In the genomic region with DNA sequence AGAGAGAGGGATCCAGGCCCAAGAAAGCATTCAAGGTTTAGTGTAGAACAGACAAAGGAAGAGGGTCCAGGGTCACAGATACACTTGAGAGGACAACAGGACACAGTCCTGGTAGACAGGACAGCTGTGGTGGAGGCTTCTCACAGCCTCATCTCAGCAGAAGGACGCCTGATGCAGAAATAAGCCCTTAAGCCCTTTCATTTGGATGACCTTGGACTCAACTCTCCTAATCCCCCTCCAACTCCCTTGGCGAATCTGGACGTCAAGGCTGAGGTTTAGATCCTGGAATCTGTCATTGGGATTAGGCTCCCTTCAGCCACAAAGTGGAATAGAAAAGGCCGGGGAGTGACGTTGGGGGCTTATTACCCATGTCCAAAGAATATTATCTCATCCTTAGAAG, we compare ENCODE assay signal across 21 mouse cellular contexts.
A peak's percentile ranks its signal among the peaks of the same experiment; 100 is the strongest.
DNase-seq lines count a peak whose midpoint lies in the region; ATAC-seq and TF ChIP-seq lines count a peak whose summit lies in the region.
"Had no signal": no experiment of that assay in that cellular context is flagged by ENCODE, and none has a peak within 500 bp of the region (broad histone marks: within the 10 kb centered on the region; RNA-seq: fewer than 3 reads in every experiment).

No protein-coding gene starts in this region.

- H3K27me3 ChIP-seq in kidney, postnatal 0 days (ENCODE audit: insufficient read depth, low read length) = no peaks in the 10 kb centered on the region
- no peaks in the 10 kb centered on the region for H3K27me3 ChIP-seq in stomach, postnatal 0 days (ENCODE audit: control insufficient read depth, insufficient read depth, low read length)
- no peaks in the 10 kb centered on the region for H3K27me3 ChIP-seq in hindbrain, embryonic 11.5 days (ENCODE audit: control insufficient read depth, insufficient read depth, low read length)
- H3K27me3 ChIP-seq: hindbrain, embryonic 12.5 days; midbrain, embryonic 15.5 days had no signal

- no peak overlapping the region for H3K4me2 ChIP-seq in kidney, postnatal 0 days (ENCODE audit: low read length)
- H3K4me2 ChIP-seq in stomach, postnatal 0 days (replicated peaks; ENCODE audit: low read depth) = no peak overlapping the region
- no peak overlapping the region for H3K4me2 ChIP-seq in hindbrain, embryonic 11.5 days (replicated peaks; ENCODE audit: low read depth, low read length)
- H3K4me2 ChIP-seq: heart, embryonic 11.5 days; hindbrain, embryonic 12.5 days; midbrain, embryonic 15.5 days had no signal

- peak; percentile 21 for DNase-seq in embryo, embryonic 10 days (ENCODE audit: low spot score)
- no peak for DNase-seq in embryo, embryonic 10.5 days (ENCODE audit: low spot score)
- no peak for DNase-seq in kidney, postnatal 0 days (ENCODE audit: low spot score)
- DNase-seq in kidney, postnatal 10 days = no peak
- DNase-seq in retina, adult 2 months (ENCODE audit: low read depth, low spot score) = peak; percentile 34
- DNase-seq in stomach, postnatal 0 days (ENCODE audit: low spot score) = no peak
- no peak for DNase-seq in hindbrain, embryonic 11.5 days (ENCODE audit: low spot score)
- DNase-seq in thymus, postnatal 0 days (ENCODE audit: low spot score) = no peak
- DNase-seq: adrenal gland, adult 2 months; cerebellum, adult 8-10 months; heart, postnatal 10 days; layer of hippocampus, postnatal 36 days; liver, postnatal 0 days; lung, postnatal 10 days; thymus, adult 2 months had no signal

- no peak for TF ChIP-seq CTCF in kidney, postnatal 0 days (IDR thresholded peaks at IDR 0.05; ENCODE audit: low read depth)
- TF ChIP-seq CTCF in stomach, postnatal 0 days (IDR thresholded peaks at IDR 0.05; ENCODE audit: low read depth) = no peak

- H3K36me3 ChIP-seq in kidney, postnatal 0 days (ENCODE audit: insufficient read depth, low read length) = no peaks in the 10 kb centered on the region
- no peaks in the 10 kb centered on the region for H3K36me3 ChIP-seq in stomach, postnatal 0 days (ENCODE audit: control insufficient read depth, insufficient read depth, low read length)
- no peaks in the 10 kb centered on the region for H3K36me3 ChIP-seq in hindbrain, embryonic 11.5 days (ENCODE audit: control insufficient read depth, insufficient read depth, low read length)
- H3K36me3 ChIP-seq: hindbrain, embryonic 12.5 days; midbrain, embryonic 15.5 days had no signal

- 67% methylated on average over 5 of the region's 5 CpGs for WGBS in kidney, postnatal 0 days
- WGBS in stomach, postnatal 0 days = 40% methylated on average over 5 of the region's 5 CpGs
- 69% methylated on average over 5 of the region's 5 CpGs for WGBS in hindbrain, embryonic 11.5 days

- H3K9ac ChIP-seq in kidney, postnatal 0 days (ENCODE audit: low read depth, low read length) = no peak overlapping the region
- no peak overlapping the region for H3K9ac ChIP-seq in stomach, postnatal 0 days (ENCODE audit: low read length)
- H3K9ac ChIP-seq in hindbrain, embryonic 11.5 days (ENCODE audit: low read depth, low read length) = no peak overlapping the region
- H3K9ac ChIP-seq: hindbrain, embryonic 12.5 days; liver, postnatal 0 days; midbrain, embryonic 15.5 days had no signal

- TF ChIP-seq EP300 in stomach, postnatal 0 days (optimal IDR thresholded peaks at IDR 0.05) = no peak

- no peak for ATAC-seq in kidney, postnatal 0 days (replicated peaks; ENCODE audit: low FRiP score, low read depth)
- ATAC-seq in stomach, postnatal 0 days (ENCODE audit: low FRiP score, low TSS enrichment) = peak; percentile 54; the same call in 1 of the 2 replicates
- ATAC-seq in hindbrain, embryonic 11.5 days (ENCODE audit: low FRiP score) = no peak
- ATAC-seq: forebrain, embryonic 14.5 days; inflammation-experienced regulatory T-cells, adult 6 months; liver, postnatal 0 days; midbrain, embryonic 15.5 days had no signal

- peak overlapping the region; percentile 32; the same call in 1 of the 2 replicates for H3K27ac ChIP-seq in kidney, postnatal 0 days
- H3K27ac ChIP-seq in stomach, postnatal 0 days (replicated peaks) = no peak overlapping the region
- H3K27ac ChIP-seq in hindbrain, embryonic 11.5 days (ENCODE audit: low read depth, low read length) = no peak overlapping the region
- H3K27ac ChIP-seq: hindbrain, embryonic 12.5 days; layer of hippocampus, adult 2 months; midbrain, embryonic 15.5 days had no signal

- no peaks in the 10 kb centered on the region for H3K4me1 ChIP-seq in kidney, postnatal 0 days (replicated peaks; ENCODE audit: insufficient read depth, low read length)
- H3K4me1 ChIP-seq in stomach, postnatal 0 days (replicated peaks; ENCODE audit: control insufficient read depth, insufficient read depth) = no peaks in the 10 kb centered on the region
- no peaks in the 10 kb centered on the region for H3K4me1 ChIP-seq in hindbrain, embryonic 11.5 days (replicated peaks; ENCODE audit: control insufficient read depth, insufficient read depth, low read length)
- H3K4me1 ChIP-seq: hindbrain, embryonic 12.5 days; midbrain, embryonic 15.5 days had no signal

- H3K4me3 ChIP-seq in kidney, postnatal 0 days (replicated peaks; ENCODE audit: low read depth, low read length) = no peak overlapping the region
- no peak overlapping the region for H3K4me3 ChIP-seq in stomach, postnatal 0 days (ENCODE audit: low read depth, low read length)
- H3K4me3 ChIP-seq in hindbrain, embryonic 11.5 days (ENCODE audit: low read depth, low read length) = no peak overlapping the region
- H3K4me3 ChIP-seq: hindbrain, embryonic 12.5 days; layer of hippocampus, adult 2 months; midbrain, embryonic 15.5 days had no signal

- H3K9me3 ChIP-seq in kidney, postnatal 0 days (replicated peaks; ENCODE audit: low read length) = no peaks in the 10 kb centered on the region
- H3K9me3 ChIP-seq in stomach, postnatal 0 days (ENCODE audit: control insufficient read depth, low read length) = no peaks in the 10 kb centered on the region
- no peaks in the 10 kb centered on the region for H3K9me3 ChIP-seq in hindbrain, embryonic 11.5 days (ENCODE audit: control insufficient read depth, low read length)
- H3K9me3 ChIP-seq: hindbrain, embryonic 12.5 days; midbrain, embryonic 15.5 days had no signal

Comparison
In these comparisons a context has a peak if more than half of its experiments do, and no peak if none do; other contexts are left out.
1. DNase-seq: peak in embryo, embryonic 10 days (single experiment) and retina, adult 2 months (single experiment); none in embryo, embryonic 10.5 days (single experiment), kidney, postnatal 0 days (single experiment), kidney, postnatal 10 days (single experiment), stomach, postnatal 0 days (single experiment), hindbrain, embryonic 11.5 days (single experiment) and thymus, postnatal 0 days (single experiment).